Mouse (Mus musculus) spleen, adult 12 weeks (tissue): ENCODE measurements around the gene Ankdd1a.
A peak's percentile ranks its signal among the peaks of the same experiment; 100 is the strongest.

Experiments used
- DNase-seq: peaks from one replicate; pipeline ENCODE4 v3.0.0; 2022; ENCODE audit warnings: low spot score

The Ankdd1a gene

DNA sequence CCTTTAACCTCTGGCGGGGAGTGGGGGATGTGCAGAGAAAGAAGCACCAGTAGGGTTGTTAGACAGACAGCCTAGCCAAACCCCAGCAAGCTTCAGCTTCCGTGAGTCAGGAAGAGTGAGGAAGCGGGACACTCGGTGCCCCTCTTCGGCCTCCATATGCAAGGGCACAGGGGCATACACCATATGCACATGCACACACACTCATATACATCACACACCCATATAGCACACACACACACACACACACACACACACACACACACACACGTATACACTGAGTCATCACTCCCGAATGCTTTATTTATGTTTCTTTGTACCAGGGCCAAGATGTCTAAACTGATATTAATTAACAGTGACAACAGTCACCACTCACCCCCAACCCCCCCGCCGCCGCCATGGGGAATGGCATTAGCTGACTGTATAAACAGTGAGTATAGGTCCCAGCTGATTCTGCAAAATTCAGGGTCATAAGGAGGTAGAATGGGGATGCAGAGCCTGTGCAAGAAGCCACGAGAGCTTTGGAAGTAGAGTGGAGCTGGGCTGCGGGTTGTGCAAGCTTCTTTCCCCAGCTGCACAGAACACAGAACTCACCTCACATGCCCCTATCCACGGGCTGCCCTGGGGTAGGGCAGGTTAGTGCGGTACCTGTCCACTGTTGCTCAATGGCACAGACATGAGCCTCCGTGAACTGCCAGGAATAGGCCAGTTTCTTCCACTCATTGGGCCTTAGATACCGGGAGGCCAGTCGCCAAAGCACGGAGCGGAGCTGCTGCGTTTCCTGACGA lies 17.1 kb downstream of the Ankdd1a start:
- DNase-seq, result no peak

DNA sequence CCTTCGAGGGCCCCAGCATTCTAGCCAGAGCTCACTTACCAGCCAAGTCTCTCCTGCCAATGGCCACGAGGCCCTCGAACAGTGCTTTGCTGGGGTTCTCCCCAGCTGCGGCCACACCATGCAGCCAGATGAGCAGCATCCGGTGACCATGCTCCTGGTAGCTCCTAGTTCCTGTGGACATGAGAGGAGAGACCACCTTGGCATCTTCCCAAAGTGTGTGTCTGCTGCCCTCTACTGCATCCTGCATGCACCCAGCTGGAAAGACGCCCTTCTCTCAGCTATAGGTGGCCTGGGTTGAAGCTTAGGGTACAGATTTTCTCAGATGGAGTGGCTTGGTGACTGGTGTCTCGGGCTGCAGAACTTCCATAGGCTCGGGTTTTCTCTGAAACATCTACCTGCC lies 17.8 kb downstream of the Ankdd1a start:
- DNase-seq, result no peak

DNA sequence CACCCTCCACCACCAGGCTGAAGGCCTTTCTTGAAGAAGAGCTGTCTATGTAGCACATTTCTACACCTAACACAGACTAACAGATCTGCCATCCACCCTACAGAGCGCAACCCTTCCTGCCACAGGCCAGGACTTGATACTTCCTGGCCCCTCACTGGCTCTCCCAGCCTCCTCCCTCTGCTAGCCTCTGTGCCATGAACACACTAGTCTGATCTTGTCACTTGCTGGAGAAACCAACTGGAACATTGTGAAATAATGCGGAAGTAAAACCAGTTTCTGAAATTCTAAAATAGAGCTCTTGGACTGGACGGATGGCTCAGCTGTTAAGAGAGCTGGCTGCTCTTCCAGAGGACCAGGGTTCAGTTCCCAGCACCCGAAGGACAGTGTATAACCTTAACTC lies 27.1 kb downstream of the Ankdd1a start:
- no peak for DNase-seq

DNA sequence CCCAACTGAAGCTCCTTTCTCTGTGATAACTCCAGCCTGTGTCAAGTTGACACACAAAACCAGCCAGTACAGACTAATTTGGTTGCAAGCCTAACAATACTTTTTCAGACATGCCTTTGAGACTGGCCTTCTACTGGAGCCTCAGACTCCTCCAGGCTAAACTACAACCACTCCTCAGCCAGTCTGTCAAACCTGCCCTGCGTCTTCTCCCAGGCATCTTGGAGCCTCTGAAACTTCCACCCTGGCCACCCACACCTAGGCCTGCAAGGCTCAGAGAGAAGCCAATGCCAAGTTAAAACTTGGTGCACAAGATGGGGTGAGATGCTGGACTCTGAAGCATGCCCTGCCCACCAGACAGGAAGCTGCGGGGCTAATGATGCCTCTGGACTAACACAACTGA lies 27.6 kb downstream of the Ankdd1a start:
- DNase-seq, result no peak

DNA sequence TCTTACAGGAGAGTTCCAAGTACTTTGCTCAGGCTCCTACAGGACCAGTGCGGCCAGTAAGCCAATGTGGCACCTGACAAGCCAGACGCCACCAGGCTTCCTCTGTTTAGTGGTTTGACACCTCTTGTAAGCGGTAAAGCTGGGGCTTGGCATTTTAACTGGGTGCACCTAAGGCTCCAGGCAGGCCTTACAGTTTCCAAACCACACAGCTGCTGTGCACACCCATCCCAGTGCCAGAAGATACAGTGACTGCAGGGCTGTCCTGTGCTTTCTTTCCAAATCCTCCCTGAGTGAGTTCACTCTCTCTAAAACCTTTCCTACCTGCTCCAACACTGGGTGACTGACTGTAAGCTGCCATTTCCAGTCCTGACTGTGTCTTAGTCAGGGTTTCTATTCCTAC lies 28.5 kb downstream of the Ankdd1a start:
- no peak for DNase-seq

DNA sequence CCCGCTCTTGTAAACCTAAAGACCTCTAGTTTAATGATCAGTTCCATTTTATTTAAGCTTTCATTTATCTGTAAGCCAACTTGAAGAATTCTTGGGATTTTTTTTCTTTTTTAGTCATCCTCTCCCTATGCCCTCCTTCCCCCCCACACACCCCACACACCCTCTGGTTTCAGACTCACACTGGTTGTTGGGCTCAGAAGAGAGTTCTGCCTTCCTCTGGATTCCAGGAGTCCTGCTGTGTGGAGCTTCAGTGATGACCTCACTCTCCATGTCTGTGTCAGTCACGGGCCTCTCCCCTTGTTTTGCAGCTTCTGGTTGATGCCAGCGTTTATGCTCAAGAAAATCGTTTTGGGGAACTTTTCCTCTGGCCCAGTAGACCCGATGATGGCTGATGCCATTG lies 39.9 kb downstream of the Ankdd1a start:
- no peak for DNase-seq

DNA sequence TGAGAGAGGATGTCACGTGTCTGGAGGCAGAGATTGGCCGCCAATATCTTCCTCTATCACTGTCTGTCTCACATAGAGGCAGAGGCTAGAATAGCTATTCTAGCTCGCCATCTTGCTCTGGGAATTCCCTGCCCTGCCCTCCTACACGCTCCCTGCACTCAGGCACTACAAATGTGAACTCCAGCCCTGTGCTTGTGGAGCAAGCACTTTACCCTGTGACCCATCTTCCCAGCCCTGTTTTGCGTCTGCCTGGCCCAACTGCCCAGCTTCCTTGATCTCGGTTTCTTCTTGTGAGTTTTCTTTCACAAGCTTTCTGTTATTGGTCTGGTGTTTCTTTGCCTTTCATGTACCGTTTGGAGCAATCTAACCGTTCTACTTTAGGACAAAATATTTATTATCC lies 40.8 kb downstream of the Ankdd1a start:
- DNase-seq, result no peak

DNA sequence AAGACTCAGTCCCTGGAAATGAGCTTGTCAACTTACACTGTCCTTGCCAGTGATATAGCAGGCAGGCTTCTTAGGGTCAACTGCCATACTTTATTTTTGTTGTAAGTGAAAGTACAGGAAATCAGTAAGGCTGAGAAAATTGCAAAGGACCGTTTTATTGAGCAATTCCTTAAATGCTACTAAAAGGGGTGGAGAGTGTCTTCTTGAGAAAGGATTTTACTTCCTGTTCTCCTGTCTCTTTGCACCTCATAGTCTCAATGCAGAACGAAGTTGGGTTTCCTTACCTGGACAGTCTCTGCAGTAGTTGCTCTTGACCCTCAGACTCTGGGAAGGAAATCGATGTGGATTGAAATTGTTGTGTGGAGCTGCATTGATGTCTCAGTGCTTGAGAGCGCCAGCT lies 47.2 kb downstream of the Ankdd1a start:
- DNase-seq, result no peak

DNA sequence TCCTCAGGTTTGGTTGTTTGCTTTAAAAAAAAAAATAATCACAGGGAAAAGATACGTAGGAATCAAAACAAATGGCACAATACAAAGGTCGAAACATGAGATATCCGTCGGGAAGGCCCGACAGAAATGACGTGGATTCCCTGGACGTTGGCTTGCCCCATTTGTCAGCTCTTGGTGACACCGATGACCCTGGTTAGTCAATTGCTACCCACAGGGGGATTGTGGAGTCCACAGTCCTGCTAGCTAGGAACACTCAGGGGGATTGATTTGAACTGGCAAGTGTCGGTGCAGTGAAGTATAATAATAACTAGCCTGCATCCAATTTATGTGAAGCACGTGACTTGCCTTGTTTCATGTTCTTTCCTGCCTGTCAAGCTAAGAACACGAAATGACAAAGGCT lies 52.3 kb downstream of the Ankdd1a start:
- no peak for DNase-seq

DNA sequence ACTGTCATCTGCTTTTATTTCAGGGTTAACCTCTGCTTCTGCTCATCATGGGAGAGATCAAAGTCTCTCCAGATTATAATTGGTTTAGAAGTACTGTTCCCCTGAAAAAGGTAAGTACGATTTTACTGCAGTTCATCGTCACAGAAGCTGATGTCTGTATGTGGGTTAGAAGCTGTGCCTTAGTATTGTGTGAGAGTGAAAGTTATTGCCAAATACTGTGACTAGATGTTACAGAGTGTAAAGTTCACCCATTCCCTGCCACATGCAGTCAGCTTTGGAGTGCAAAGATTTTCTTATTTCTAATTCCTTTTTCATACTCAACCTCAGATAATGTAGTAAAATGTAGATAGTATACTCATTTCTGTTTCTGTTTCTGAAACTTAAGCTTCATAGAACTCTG lies 54.8 kb downstream of the Ankdd1a start:
- no peak for DNase-seq

DNA sequence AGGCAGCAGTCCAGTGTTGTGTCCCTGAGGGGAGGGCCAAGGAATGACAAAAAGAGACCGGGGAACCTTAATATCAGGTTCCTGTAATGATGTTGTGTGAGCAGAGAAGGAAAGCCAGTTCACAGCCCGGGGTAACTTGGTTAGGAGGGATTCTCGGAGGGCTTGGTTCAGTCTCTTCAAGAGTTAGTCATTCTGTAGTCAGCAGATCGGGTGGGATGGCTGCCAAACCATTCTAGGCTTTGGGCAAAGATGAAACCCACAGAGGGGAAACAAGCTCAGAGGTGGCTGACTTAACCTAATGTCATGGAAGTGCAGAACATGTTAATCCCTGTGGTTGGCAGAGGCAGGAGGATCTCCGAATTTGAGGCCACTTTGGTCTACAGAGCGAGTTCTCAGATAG lies 55.8 kb downstream of the Ankdd1a start:
- no peak for DNase-seq

DNA sequence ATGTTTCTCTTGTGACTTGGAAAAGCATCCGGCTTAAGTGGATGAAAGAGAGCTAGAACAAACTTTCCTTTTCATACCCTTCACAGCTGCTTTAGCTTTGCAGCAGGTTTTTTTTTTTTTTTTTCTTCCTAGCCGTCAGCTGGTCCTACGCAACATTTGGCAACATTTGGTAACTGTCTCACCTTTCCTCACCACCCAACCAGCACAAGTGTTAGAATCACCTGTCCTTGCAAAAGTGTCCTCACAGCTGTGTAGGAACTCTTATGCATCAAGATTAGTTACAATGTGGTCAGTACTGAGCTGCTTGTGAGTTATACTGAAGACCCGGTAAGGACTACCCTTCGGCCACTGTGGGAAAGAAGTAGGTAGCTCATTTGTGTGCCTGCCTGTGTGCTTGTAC lies 57.4 kb downstream of the Ankdd1a start:
- no peak for DNase-seq

DNA sequence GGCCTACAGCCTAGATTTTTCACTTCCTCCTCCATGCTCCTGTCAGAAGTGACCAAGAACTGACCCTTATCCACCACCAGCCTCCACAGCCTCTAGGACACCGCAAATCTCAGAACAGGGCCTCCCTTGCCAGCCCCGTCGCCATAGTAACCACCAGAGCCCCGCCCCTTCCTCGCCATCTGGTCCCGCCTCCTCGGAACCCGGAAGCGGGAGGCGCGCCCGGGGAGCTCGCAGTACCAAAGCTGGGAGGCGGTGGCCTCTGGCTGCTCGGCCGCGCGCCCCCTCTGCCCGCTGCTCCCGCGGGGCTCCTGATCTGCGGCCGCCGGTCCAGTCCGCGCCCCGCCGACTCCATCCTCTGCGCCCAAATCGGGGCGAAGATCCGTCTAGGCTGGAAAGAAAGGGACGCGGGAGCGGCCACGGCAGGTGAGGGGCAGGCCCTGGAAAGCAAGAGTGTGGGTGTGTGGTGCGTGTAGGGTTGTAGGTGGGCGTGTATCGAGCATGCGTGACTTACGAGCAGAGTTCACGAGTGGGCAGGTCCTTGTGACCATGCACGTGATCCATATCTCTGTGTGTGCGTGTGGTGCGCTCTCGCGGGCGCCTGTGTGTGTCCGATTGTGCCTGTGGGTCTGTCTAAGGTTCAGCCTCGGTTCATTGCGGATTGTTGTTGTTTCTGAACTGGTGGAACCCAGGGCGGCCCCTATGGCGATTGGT lies 59.1 kb downstream of the Ankdd1a start, which contains the start of gene Spg21:
Gene Spg21, plus strand, starts transcription at position 216 of the 711 bp plus-strand sequence.
- peak; percentile 86 for DNase-seq

DNA sequence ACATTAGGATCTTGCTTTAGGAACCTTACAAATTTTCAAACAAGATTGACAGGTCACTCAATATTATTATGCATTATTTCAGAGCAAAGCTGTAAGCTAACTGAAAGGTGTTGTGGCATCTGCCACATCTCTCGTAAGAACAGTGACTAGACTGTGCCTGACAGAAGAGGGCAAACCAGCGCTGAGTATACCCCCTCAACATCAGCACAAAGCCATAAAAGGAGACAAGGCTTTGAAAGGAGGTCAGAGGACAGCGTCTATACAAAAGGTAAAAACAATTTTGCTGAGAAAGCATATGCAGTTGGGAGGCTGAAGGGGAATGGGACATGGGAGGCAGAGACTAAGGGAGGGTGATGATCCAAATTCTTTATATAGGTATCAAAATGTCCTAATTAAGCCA lies 59.8 kb downstream of the Ankdd1a start:
- DNase-seq, result no peak

DNA sequence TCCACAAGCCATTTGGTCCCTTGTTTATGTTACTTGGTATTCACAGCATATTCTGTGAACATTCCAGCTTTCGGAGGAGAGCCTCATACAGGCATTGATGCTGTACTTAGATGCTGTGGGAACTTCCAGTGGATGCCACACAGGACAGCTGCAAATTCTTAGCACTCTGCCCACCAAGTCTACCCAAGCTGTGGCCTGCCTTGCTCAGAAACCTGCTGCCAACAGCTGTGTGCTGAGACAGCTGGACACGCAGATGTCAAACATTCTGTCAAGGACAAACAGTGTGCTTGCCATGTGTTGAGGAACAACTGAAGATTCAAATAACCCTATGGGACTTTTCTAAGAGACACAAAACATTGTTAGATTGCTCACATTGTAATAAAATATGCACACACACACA lies 61.0 kb downstream of the Ankdd1a start:
- no peak for DNase-seq

DNA sequence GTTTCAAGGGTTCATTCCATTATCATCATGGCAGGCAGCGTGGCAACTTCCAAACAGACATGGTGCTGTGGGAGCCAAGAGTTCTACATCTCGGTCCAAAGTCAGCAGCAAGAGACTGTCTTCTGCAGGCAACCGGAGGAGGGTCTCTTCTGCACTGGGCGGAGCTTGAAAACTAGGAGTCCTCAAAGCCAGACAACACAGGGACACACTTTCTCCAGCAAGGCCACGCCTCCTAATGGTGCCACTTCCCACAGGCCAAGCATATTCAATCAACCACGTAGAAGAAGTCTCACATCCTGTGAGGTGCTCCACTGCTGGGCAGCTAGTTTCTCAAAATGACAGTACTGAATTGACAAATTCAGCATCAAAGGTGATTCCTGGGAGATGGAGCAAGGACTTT lies 72.0 kb downstream of the Ankdd1a start:
- DNase-seq, result no peak

DNA sequence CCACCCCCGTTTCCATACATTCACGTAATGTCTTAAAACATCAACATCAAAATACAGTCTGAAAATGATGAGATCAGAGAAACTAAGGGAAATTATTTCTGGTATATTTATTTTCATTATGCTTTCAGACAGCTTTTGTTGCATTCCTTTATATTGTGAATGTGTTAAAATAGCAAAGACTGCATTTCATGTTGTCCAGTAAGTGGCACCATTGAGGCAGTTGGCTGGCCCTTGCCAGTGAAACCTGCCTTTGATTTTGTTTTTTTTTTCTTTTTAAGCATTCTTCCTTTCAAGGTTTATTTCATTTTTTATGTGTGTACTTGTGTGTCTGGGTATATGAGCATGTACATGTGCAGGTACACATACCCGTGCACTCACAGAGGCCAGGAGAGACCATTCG lies 75.3 kb downstream of the Ankdd1a start:
- no peak for DNase-seq
